Mouse (Mus musculus) forebrain, embryonic 10.5 days (tissue): Measurements from ENCODE around the gene Vti1a. TPM values are rescaled to one million over a fixed set of nuclear protein-coding genes. Genes with fewer than 3 reads are reported as not detected.
A peak's percentile ranks its signal among the peaks of the same experiment; 100 is the strongest.

Experiments
- DNase-seq: peaks from one replicate; pipeline ENCODE4 v3.0.0-alpha.2; 2017; ENCODE audit warnings: low spot score; ENCODE audit errors: extremely low spot score
- H3K27ac ChIP-seq: fragments of 300-500 bp; sonication (generic); 2 replicates; pipeline ENCODE4 v1.5.1; 2016; ENCODE audit warnings: mild to moderate bottlenecking
- H3K27me3 ChIP-seq: fragments of 300-500 bp; sonication (generic); 2 replicates; pipeline ENCODE4 v1.6.1; 2016; ENCODE audit warnings: mild to moderate bottlenecking; ENCODE audit not compliant: poor library complexity, severe bottlenecking
- H3K36me3 ChIP-seq: fragments of 300-500 bp; sonication (generic); replicated peaks from 2 replicates; pipeline ENCODE4 v1.6.1; 2016; ENCODE audit warnings: mild to moderate bottlenecking, moderate library complexity
- H3K4me1 ChIP-seq: fragments of 300-500 bp; sonication (generic); 2 replicates; pipeline ENCODE4 v1.6.1; 2016
- H3K4me3 ChIP-seq: fragments of 300-500 bp; sonication (generic); 2 replicates; pipeline ENCODE4 v1.5.1; 2016; ENCODE audit warnings: mild to moderate bottlenecking, moderate library complexity
- H3K9me3 ChIP-seq: fragments of 300-500 bp; sonication (generic); 2 replicates; pipeline ENCODE4 v1.6.1; 2016; ENCODE audit warnings: mild to moderate bottlenecking, moderate library complexity
- WGBS: fragments of 180-500 bp; shearing (Covaris S2); methylation state at CpG from one replicate; pipeline ENCODE4 v1.1.7; 2016; 5-methylcytosine and 5-hydroxymethylcytosine counted together
- polyA plus RNA-seq: library from polyadenylated mRNA; unstranded; fragments of >200 nt; fragmentation: Nextera tagmentation; extraction: Ambion mirVana; gene quantifications from 2 replicates; pipeline ENCODE4 v1.2.1, GENCODE M21; 2016

Vti1a gene
- polyA plus RNA-seq, 1 experiment from 2014 or later, result 34.2 TPM

DNA sequence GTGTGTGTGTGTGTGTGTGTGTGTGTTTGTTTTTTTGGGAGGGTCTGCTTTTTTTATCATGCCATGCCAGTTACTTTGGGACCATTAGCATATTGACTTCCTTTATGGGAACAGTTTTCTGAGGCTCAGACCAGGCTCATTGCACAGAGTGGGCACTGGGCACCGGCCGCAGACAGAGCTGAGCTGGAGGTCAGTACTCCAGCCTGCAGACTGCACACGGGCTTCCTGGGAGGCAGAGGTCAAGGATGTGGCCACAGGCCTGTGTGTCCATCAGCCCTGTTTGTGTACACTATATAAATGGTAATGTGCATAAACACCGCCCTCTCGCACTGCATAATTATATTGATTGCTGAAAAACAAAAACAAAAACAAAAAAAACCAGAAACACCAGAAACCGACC is 108.4 kb downstream of the Vti1a start:
- DNase-seq, result no peak
- H3K9me3 ChIP-seq, result no peaks in the 10 kb centered on the region
- WGBS, result 81% methylated on average over 6 of the region's 6 CpGs
- H3K27ac ChIP-seq, result no peak overlapping the region
- H3K36me3 ChIP-seq, result 0 out of 2 replicates have a peak, but pooled peaks cover 2% of the 10 kb centered on the region
- H3K4me1 ChIP-seq, result peaks cover 47% of the 10 kb centered on the region
- H3K4me3 ChIP-seq, result no peak overlapping the region
- H3K27me3 ChIP-seq, result peaks cover 25% of the 10 kb centered on the region

DNA sequence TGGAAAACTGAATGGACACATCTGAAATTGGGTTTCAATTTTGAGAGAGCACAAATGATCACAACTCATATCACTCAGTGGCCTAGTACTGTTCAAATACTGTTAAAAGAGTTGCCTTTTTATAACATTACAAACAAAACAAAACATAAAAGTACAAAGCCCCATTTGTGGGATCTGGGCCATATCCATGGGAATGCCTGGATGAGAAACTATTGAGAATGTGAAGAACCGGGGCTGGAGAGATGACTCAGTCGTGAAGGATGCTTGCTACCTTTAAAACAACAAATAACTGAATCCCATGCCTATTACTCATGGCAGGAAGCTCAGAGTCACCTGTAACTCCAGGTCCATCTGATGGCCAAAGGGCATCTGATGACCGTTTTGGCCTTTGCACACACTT is 124.2 kb downstream of the Vti1a start:
- WGBS, result 90% methylated on average over 3 of the region's 3 CpGs
- Histone ChIP-seq H3K27me3 (0 out of 2 replicates have a peak, but pooled peaks cover 3% of the 10 kb centered on the region), H3K9me3 (peaks cover under 1% of the 10 kb centered on the region; the same call in 1 of the 2 replicates), H3K36me3 (peaks cover 30% of the 10 kb centered on the region), H3K4me3 (no peak overlapping the region), H3K27ac (no peak overlapping the region), H3K4me1 (peaks cover 9% of the 10 kb centered on the region)
- no peak for DNase-seq

DNA sequence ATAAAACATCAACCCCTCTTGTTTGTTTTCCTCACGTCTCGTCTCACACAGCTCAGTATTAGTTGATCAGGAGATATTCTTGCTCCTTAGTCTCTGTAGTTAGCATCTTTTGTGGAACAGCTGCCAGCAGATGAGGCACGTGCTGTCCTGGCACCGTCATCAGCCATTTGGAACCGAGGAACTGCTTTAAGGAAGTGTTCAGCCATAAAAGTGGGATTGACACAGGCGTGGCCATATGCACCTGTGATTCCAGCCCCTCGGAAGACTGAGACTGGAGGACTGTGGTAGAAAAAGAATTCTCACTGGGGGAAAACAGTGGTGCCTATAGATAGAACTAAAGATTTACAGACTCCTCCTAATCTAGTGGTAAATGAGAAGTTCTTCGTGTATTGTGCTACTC is 127.5 kb downstream of the Vti1a start:
- Histone ChIP-seq H3K4me3 (no peak overlapping the region), H3K9me3 (no peaks in the 10 kb centered on the region), H3K36me3 (peaks cover 6% of the 10 kb centered on the region; the same call in 1 of the 2 replicates), H3K4me1 (peaks cover 12% of the 10 kb centered on the region), H3K27me3 (peaks cover 14% of the 10 kb centered on the region; the same call in 1 of the 2 replicates), H3K27ac (no peak overlapping the region)
- WGBS, result 88% methylated on average over 8 of the region's 8 CpGs
- no peak for DNase-seq

DNA sequence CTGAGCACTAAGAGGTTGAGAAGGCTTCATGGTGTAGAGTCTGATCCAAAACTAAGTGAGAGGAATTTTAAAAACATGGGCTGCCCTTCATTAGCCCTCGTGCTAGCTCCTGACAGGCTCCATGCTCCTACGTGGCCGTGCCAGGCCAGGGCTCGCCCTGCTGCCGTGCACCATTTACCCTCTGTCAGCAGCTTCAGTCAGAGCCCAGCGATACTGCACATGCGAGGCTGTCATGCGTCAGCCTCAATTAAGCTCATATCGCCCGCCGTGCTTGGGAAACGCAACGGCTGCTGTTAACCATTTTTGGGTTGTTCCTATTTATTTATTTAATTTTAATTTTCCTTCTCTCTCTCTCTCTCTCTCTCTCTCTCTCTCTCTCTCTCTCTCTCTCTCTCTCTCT is 133.0 kb downstream of the Vti1a start:
- WGBS, result 74% methylated on average over 13 of the region's 13 CpGs
- no peaks in the 10 kb centered on the region for H3K9me3 ChIP-seq
- H3K27me3 ChIP-seq, result peaks cover 23% of the 10 kb centered on the region
- no peak overlapping the region for H3K4me3 ChIP-seq
- H3K4me1 ChIP-seq, result peaks cover 22% of the 10 kb centered on the region
- H3K27ac ChIP-seq, result no peak overlapping the region
- no peaks in the 10 kb centered on the region for H3K36me3 ChIP-seq
- DNase-seq, result peak; percentile 16

DNA sequence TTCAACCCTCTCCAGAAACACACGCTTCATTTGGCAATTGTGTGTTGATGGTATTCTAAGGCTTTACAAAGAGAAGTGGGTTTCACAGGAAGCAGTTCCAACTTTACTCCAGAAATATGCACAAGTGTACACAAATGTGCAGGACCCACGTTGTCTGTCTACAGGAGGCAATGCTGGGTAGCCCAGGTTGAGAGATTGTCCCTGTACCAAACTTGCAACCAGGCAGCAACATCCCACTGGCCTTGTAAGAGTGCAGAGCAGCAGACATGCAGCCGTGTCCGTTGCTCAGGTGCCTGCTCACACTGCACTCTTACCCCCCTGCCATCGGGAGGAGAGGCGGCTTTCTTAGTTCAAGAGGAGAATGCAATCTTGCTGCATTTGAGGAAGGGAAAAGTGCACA is 133.4 kb downstream of the Vti1a start:
- H3K4me3 ChIP-seq, result no peak overlapping the region
- H3K27ac ChIP-seq, result no peak overlapping the region
- no peaks in the 10 kb centered on the region for H3K9me3 ChIP-seq
- peaks cover 22% of the 10 kb centered on the region for H3K4me1 ChIP-seq
- peaks cover 23% of the 10 kb centered on the region for H3K27me3 ChIP-seq
- H3K36me3 ChIP-seq, result no peaks in the 10 kb centered on the region
- DNase-seq, result peak; percentile 14
- WGBS, result 53% methylated on average over 6 of the region's 6 CpGs

DNA sequence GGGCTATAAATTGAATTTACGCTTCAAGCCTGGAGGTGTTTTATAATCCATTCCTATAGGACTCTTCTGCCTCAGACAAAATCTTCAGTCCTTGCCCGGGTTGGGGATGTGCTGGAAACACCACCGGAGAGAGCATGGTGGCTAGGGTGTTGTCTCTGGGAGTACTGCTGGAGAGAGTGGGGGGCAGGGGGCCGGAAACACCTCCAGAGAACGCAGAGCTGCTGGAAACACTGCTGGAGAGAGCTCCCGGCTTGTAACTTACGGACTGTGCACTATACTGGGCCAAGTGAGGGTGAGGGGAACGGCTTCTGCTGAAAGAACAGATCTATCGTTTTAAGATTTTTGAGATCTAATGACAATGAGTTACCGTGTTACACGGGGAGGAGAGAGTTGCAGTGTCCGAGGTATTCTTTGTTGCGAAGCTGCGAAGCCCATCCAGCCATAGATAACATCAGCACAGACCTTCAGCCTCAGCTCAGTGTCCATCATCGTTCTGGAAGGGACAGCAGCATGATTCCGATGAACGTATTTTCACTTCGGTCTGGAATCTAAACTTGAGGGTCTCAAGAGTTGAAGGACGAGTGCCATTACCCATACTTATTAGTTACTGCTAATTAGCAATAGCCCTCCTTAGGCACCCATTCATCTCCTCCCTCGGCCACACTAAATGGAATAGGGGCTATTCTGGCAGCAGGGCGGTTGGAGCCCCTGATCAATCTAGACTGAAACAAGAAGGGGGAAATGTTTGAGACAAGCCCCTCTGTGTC is 140.4 kb downstream of the Vti1a start:
- Histone ChIP-seq H3K9me3 (no peaks in the 10 kb centered on the region), H3K27me3 (no peaks in the 10 kb centered on the region; the same call in 1 of the 2 replicates), H3K4me1 (peaks cover 26% of the 10 kb centered on the region), H3K36me3 (no peaks in the 10 kb centered on the region), H3K27ac (peak overlapping the region; percentile 56; the same call in 1 of the 2 replicates), H3K4me3 (no peak overlapping the region)
- WGBS, result 54% methylated on average over 21 of the region's 21 CpGs
- DNase-seq, result no peak

DNA sequence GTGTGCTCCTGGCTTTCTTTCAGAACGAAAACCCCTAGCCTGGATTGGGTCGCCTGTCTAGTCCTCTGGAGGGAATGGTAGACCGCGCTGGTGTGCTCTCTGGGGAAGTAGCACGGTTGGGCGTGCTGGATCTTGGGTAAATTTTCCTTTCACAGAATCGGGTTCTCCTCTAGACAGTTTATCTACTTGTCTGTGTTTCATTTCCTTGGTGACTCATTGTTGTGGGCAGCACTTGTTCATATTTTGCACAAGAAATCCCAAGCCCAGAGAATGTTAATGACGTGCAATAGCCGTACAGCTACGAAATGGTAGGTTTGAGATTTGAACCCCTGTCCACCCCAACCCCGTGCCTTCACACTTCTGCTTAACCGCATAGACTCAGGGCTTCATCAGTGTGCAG is 145.9 kb downstream of the Vti1a start:
- no peak for DNase-seq
- no peak overlapping the region for H3K4me3 ChIP-seq
- no peaks in the 10 kb centered on the region; the same call in 1 of the 2 replicates for H3K27me3 ChIP-seq
- WGBS, result 95% methylated on average over 12 of the region's 12 CpGs
- no peaks in the 10 kb centered on the region for H3K9me3 ChIP-seq
- no peak overlapping the region for H3K27ac ChIP-seq
- H3K36me3 ChIP-seq, result no peaks in the 10 kb centered on the region
- peaks cover 26% of the 10 kb centered on the region for H3K4me1 ChIP-seq

DNA sequence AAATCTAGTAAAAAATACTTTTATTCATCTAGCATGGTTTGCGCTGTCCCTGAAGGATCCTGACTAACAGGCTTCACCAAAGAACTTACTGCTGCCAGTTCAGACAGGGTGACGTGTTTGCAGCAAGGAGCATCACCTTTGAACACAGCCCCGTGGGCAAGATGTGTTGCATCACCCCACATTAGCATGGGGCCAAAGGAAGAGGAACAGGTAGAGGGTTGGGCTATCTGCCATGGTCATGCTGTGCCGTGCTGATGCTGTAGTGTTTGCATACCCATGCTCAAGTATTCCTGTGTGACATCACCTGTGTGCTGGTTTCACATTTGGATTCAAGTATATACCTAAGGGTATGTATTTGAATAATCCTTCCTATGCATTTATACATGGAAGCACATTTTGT is 147.6 kb downstream of the Vti1a start:
- Histone ChIP-seq H3K27me3 (no peaks in the 10 kb centered on the region; the same call in 1 of the 2 replicates), H3K4me3 (no peak overlapping the region), H3K9me3 (no peaks in the 10 kb centered on the region), H3K36me3 (no peaks in the 10 kb centered on the region), H3K4me1 (peaks cover 21% of the 10 kb centered on the region), H3K27ac (no peak overlapping the region)
- no peak for DNase-seq
- 91% methylated on average over 4 of the region's 4 CpGs for WGBS

DNA sequence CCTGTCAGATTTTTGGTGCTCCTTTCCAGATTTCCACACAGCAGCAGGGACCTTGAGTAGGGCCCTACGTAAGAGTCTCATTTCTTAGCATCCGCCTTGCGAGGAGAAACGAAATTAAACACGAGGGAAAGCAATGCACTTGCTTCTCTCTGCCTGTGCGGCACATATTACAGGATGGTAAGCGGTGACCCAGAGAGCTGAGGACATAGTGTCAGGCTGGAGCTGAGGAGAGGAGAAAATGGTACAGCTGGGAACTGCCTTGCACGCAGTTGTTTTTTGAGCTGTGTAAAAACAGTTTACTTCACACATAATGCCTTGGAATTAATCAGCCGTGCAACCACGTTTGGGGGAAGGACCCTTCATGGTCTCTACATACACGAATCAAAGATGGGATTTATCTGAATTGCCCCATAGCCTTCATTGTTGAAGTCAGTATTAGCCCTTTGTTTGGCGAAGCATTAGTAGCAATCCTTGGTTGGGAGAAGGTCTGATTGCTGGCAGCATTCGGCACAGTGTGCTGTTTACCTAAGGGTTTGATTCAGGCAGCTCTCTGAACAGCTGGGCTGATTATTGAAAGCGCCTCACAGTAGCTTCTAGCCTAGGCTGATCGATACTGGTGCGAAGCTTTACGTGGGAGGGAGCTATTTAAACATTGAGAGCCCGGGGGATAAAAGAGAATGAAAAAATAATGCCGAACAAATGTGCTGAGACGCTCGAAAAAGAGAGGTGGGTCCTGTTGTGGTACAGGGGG is 153.4 kb downstream of the Vti1a start:
- no peak for DNase-seq
- no peaks in the 10 kb centered on the region for H3K27me3 ChIP-seq
- WGBS, result 63% methylated on average over 21 of the region's 21 CpGs
- H3K27ac ChIP-seq, result peak overlapping the region; percentile 66
- no peaks in the 10 kb centered on the region for H3K9me3 ChIP-seq
- no peak overlapping the region for H3K4me3 ChIP-seq
- peaks cover 43% of the 10 kb centered on the region for H3K4me1 ChIP-seq
- no peaks in the 10 kb centered on the region for H3K36me3 ChIP-seq

DNA sequence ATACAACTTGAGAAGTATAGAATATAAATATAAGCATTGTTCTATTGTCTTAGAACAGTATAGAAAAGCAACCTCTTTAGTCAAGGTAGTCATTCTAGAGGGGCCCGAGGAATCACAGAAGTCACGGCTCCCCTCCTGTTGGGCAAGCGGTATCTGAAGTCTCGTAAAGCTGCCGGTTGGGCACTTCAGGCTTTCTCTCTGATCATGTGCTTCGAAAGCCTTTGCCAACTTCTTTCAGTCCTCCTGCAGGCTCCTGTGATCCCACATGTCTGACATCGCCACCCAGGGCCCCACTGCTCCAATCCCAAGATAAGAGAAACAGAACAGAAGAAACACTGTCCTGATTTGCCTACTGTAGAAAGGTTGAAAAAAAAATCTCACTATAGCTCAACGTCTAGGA is 156.5 kb downstream of the Vti1a start:
- no peaks in the 10 kb centered on the region for H3K27me3 ChIP-seq
- 90% methylated on average over 8 of the region's 8 CpGs for WGBS
- no peak for DNase-seq
- peaks cover 42% of the 10 kb centered on the region for H3K4me1 ChIP-seq
- H3K36me3 ChIP-seq, result no peaks in the 10 kb centered on the region
- H3K9me3 ChIP-seq, result no peaks in the 10 kb centered on the region
- no peak overlapping the region for H3K27ac ChIP-seq
- no peak overlapping the region for H3K4me3 ChIP-seq

DNA sequence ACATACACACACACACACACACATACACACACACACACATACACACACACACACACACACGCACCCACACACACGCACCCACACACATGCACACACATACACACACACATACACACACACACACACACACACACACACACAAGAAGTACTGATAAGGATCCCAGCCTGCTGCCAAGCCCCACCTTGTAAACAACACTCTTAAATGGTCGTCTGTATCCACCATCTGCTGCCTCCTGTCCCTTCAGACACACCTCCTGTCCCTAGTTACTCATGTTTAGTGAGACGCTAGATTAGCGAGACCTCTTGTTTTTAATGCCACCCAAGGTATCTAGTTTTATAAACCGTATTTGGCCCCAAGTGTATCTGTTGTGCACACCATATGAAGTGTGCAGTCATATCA is 158.1 kb downstream of the Vti1a start:
- 90% methylated on average over 6 of the region's 6 CpGs for WGBS
- Histone ChIP-seq H3K4me1 (peaks cover 41% of the 10 kb centered on the region), H3K27ac (no peak overlapping the region), H3K9me3 (no peaks in the 10 kb centered on the region), H3K27me3 (no peaks in the 10 kb centered on the region), H3K36me3 (no peaks in the 10 kb centered on the region), H3K4me3 (no peak overlapping the region)
- DNase-seq, result no peak

DNA sequence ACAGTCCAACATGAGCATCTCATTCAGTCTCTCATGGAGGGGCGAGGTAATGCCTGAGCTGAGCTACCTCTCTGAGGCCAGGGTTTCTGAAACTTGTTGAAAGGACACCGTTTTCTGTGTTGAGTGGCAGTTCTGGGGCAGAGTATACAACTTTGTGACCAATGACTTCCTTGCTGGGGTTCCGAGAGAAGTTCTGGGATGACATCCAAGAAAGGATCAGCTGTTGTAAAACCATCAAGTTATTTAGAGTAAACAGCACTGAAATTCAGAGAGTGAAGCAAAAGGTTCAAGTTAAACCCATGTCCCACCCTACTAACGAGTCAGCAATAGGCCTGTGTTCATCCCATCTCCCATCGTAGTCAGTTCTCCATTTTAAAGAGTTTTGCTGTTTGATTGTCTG is 164.4 kb downstream of the Vti1a start:
- no peak overlapping the region for H3K27ac ChIP-seq
- H3K4me3 ChIP-seq, result no peak overlapping the region
- H3K27me3 ChIP-seq, result no peaks in the 10 kb centered on the region
- H3K36me3 ChIP-seq, result no peaks in the 10 kb centered on the region
- WGBS, result 94% methylated on average over 5 of the region's 5 CpGs
- peaks cover 44% of the 10 kb centered on the region for H3K4me1 ChIP-seq
- no peak for DNase-seq
- no peaks in the 10 kb centered on the region for H3K9me3 ChIP-seq

DNA sequence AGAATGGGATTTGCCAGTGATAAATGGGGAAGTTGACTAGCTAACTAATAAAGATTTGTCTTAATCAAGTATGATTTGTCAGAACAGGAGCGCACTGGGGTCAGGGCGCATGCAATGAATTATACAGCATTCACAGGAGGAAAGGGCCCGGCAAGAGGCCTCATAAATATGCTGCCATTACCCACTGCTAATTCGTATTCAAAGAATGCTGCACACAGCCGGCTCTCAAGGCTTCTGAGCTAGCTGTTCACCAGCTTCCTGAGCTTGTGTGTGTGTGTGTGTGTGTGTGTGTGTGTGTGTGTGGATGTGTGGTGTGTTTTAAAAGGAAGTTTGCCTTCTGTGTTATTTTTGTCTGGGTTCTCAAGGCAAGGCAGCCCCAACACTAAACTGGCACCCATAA is 165.2 kb downstream of the Vti1a start:
- H3K9me3 ChIP-seq, result no peaks in the 10 kb centered on the region
- H3K27ac ChIP-seq, result no peak overlapping the region
- H3K4me3 ChIP-seq, result no peak overlapping the region
- 60% methylated on average over 5 of the region's 5 CpGs for WGBS
- no peaks in the 10 kb centered on the region for H3K36me3 ChIP-seq
- peaks cover 44% of the 10 kb centered on the region for H3K4me1 ChIP-seq
- DNase-seq, result no peak
- H3K27me3 ChIP-seq, result no peaks in the 10 kb centered on the region
